Mouse (Mus musculus) hindbrain, embryonic 11.5 days (tissue): ENCODE measurements at regions not wholly inside any gene's neighbourhood (a gene's known extent, or its start where the extent isn't known, plus 50 kb on each side); places are given as distances from the start of the nearest gene placed in this dataset.

ENCODE experiments used
- ATAC-seq: fragments of 200-750 bp; cut with Nextera tagmentation; 2 replicates; pipeline ENCODE4 v1.8.0; 2017; ENCODE audit warnings: mild to moderate bottlenecking, moderate TSS enrichment, moderate library complexity; ENCODE audit not compliant: low FRiP score
- DNase-seq: peaks from one replicate; pipeline ENCODE4 v3.0.0-alpha.2; 2015; ENCODE audit warnings: low spot score
- H3K27ac ChIP-seq: fragments of 300-500 bp; sonication (generic); 2 replicates; pipeline ENCODE4 v1.5.1; 2014; ENCODE audit warnings: mild to moderate bottlenecking, low read depth, low read length
- H3K27me3 ChIP-seq: fragments of 300-500 bp; sonication (generic); 2 replicates; pipeline ENCODE4 v1.6.1; 2014; ENCODE audit warnings: mild to moderate bottlenecking, low read length, moderate library complexity, mixed read lengths; ENCODE audit not compliant: control insufficient read depth, insufficient read depth
- H3K36me3 ChIP-seq: fragments of 300-500 bp; sonication (generic); 2 replicates; pipeline ENCODE4 v1.6.1; 2014; ENCODE audit warnings: mild to moderate bottlenecking, low read length, moderate library complexity, mixed read lengths; ENCODE audit not compliant: control insufficient read depth, insufficient read depth
- H3K4me1 ChIP-seq: fragments of 300-500 bp; sonication (generic); replicated peaks from 2 replicates; pipeline ENCODE4 v1.6.1; 2014; ENCODE audit warnings: low read length, mixed read lengths; ENCODE audit not compliant: control insufficient read depth, insufficient read depth
- H3K4me2 ChIP-seq: fragments of 300-500 bp; sonication (generic); replicated peaks from 2 replicates; pipeline ENCODE4 v1.6.1; 2014; ENCODE audit warnings: mild to moderate bottlenecking, low read depth, low read length
- H3K4me3 ChIP-seq: fragments of 300-500 bp; sonication (generic); 2 replicates; pipeline ENCODE4 v1.5.1; 2014; ENCODE audit warnings: low read depth, low read length
- H3K9ac ChIP-seq: fragments of 300-500 bp; sonication (generic); 2 replicates; pipeline ENCODE4 v1.6.1; 2014; ENCODE audit warnings: low read depth, low read length
- H3K9me3 ChIP-seq: fragments of 300-500 bp; sonication (generic); 2 replicates; pipeline ENCODE4 v1.6.1; 2016; ENCODE audit warnings: low read length; ENCODE audit not compliant: control insufficient read depth
- WGBS: fragments of 180-500 bp; shearing (Covaris S2); extraction: QIAGEN DNeasy Blood & Tissue Kit; methylation state at CpG from one replicate; pipeline ENCODE4 v1.1.7; 2014; 5-methylcytosine and 5-hydroxymethylcytosine counted together

DNA sequence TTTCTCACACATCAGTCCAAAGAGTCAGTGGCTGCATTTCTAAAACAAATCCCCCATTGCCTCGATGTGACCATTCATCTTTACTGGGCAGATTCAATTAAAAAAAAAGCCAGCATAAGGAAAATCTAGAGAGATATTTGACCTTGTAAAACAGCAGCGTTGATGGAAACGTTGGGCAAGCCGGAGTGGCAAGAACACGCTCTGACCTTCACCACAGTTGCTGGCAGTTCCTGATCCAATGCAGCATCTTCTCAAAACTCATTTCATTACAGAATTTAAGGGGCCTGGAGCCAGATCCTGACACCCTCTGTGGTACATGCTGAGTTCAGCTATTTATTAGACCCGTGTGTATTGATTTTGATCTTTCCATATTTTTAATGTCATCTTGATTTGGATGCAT, 225.7 kb upstream of the Rnd3 start:
- Histone ChIP-seq H3K27me3 (no peaks in the 10 kb centered on the region), H3K4me2 (no peak overlapping the region), H3K9me3 (no peaks in the 10 kb centered on the region), H3K9ac (no peak overlapping the region), H3K4me1 (no peaks in the 10 kb centered on the region), H3K27ac (no peak overlapping the region), H3K36me3 (no peaks in the 10 kb centered on the region), H3K4me3 (no peak overlapping the region)
- ATAC-seq (no peak), DNase-seq (no peak)
- 90% methylated on average over 6 of the region's 6 CpGs for WGBS

DNA sequence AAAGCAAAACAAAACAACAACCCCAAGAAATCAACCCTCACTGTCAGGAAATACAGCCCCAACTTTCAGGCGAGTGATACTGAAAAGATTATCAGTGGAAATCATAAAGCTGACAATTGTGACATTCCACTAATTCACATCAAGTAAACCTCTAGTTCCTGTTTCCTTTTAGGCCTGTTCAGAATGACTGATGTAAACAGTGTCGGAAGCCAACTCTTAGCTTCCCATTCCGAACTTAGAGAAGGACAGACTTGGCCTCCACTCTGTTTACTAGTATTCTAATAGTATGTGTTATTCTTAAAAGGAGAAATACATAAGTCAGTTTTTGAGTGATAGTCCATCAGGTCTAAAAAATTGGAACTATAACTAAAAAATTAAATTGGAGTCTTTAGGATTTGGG, 223.9 kb upstream of the Rnd3 start:
- H3K9ac ChIP-seq, result no peak overlapping the region
- no peaks in the 10 kb centered on the region for H3K4me1 ChIP-seq
- H3K4me2 ChIP-seq, result no peak overlapping the region
- no peaks in the 10 kb centered on the region for H3K36me3 ChIP-seq
- H3K27me3 ChIP-seq, result no peaks in the 10 kb centered on the region
- H3K27ac ChIP-seq, result no peak overlapping the region
- H3K9me3 ChIP-seq, result no peaks in the 10 kb centered on the region
- 87% methylated on average over 3 of the region's 3 CpGs for WGBS
- no peak for ATAC-seq
- DNase-seq, result no peak
- no peak overlapping the region for H3K4me3 ChIP-seq

DNA sequence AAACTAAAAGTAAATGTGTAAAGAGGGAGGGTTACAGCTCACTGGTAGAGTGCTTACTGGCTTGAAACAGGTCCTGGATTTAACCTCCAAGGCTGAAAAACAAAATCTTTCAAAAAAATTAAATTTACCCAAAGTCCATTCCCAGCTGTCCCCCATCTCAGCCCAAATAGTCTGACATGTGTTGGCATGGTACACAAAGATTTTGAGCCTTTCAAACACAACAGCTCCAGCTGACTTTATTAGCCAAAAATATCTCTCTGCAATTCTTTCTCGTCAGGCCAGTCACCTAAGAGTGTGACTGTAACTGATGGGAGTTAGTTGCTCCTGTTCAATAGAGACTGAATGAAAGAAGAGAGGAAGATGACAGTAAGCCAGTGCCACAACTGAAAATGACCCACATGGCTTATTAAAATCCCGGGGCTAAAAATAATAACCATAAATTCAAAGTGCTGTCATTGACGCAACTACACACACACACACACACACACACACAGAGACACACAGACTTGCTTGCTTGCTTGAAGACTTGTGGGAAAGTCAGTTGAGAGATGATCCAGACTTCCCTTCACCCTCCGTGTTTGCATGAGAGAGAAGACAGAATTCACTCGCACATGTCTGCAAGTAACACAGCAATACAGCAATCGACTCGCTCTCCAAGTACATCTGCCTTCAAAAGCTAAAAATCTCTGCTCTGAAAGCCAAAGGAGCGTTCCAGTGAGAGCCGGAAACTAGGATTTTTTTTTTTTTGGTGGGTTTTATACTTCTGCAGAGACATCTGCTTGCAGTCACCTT, 214.1 kb upstream of the Rnd3 start:
- no peak overlapping the region for H3K4me3 ChIP-seq
- H3K4me2 ChIP-seq, result no peak overlapping the region
- H3K4me1 ChIP-seq, result no peaks in the 10 kb centered on the region
- H3K27ac ChIP-seq, result no peak overlapping the region
- H3K36me3 ChIP-seq, result no peaks in the 10 kb centered on the region
- H3K9me3 ChIP-seq, result no peaks in the 10 kb centered on the region
- no peaks in the 10 kb centered on the region for H3K27me3 ChIP-seq
- H3K9ac ChIP-seq, result no peak overlapping the region
- ATAC-seq, result no peak
- no peak for DNase-seq
- 84% methylated on average over 9 of the region's 9 CpGs for WGBS

DNA sequence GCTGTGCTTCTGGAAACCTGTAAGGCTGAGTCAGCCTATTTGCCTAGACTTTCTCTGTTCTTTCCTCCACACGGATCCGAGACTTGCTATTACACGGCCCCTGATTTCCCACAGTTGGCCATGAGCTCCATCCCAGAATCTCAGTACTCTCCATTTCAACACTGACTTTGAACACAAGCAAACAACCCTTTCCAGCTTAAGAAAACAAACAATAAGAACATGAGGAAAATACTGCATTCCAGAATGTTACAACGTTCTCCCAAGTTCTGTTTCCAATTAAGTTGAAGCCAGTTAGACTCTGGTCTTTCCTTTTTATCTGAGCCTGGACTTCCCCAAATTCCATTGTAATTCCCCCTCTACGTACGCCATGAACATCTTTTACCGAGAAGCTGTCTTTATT, 206.4 kb upstream of the Rnd3 start:
- WGBS, result 81% methylated on average over 7 of the region's 7 CpGs
- Histone ChIP-seq H3K9me3 (no peaks in the 10 kb centered on the region), H3K4me1 (no peaks in the 10 kb centered on the region), H3K4me3 (no peak overlapping the region), H3K27me3 (no peaks in the 10 kb centered on the region), H3K27ac (no peak overlapping the region), H3K4me2 (no peak overlapping the region), H3K9ac (no peak overlapping the region), H3K36me3 (no peaks in the 10 kb centered on the region)
- no peak for ATAC-seq
- no peak for DNase-seq

DNA sequence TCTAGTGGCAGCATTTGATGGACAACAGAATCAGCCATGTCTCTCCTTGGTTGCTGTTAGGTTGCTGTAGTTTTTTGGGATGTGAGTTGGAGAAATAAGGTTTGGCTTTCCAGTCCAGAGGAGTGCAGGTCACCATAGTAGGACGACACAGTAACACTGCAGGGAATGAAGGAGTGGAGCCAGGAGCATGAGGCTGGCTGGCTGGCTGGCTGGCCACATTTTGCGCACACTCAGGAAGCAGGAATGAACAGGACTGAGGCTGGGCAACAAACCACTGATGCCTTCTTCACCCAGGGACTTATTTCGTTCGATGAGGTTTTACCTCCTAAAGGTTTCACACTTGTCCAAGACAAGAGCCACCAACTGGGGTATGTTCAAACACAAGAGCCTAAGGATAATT, 205.9 kb upstream of the Rnd3 start:
- H3K36me3 ChIP-seq, result no peaks in the 10 kb centered on the region
- H3K27me3 ChIP-seq, result no peaks in the 10 kb centered on the region
- no peak overlapping the region for H3K9ac ChIP-seq
- H3K4me3 ChIP-seq, result no peak overlapping the region
- no peak overlapping the region for H3K27ac ChIP-seq
- no peak for ATAC-seq
- H3K4me1 ChIP-seq, result no peaks in the 10 kb centered on the region
- DNase-seq, result no peak
- 89% methylated on average over 4 of the region's 4 CpGs for WGBS
- no peak overlapping the region for H3K4me2 ChIP-seq
- no peaks in the 10 kb centered on the region for H3K9me3 ChIP-seq

DNA sequence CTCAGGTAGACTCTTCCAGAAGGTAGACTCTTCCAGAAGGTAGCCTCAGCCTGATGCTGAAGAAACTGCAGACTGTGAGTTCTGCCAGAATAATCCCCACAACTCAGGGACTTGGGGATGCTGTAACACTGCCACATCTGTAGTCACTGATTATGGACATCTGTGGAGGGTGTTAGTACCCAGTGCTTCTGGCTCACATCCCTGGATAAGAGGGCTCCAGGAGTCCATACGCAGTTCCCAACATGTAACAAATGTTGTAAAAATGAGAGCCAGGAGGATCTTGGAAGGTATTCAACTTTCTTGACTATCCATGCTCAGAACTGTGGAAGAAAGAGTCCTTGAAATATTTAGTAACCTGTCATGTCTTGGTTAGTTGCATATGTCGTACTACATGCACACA, 200.7 kb upstream of the Rnd3 start:
- Histone ChIP-seq H3K27me3 (no peaks in the 10 kb centered on the region), H3K4me2 (no peak overlapping the region), H3K9ac (no peak overlapping the region), H3K27ac (no peak overlapping the region), H3K36me3 (no peaks in the 10 kb centered on the region), H3K4me3 (no peak overlapping the region), H3K4me1 (no peaks in the 10 kb centered on the region), H3K9me3 (no peaks in the 10 kb centered on the region)
- ATAC-seq (no peak), DNase-seq (no peak)
- 83% methylated on average over 2 of the region's 2 CpGs for WGBS

DNA sequence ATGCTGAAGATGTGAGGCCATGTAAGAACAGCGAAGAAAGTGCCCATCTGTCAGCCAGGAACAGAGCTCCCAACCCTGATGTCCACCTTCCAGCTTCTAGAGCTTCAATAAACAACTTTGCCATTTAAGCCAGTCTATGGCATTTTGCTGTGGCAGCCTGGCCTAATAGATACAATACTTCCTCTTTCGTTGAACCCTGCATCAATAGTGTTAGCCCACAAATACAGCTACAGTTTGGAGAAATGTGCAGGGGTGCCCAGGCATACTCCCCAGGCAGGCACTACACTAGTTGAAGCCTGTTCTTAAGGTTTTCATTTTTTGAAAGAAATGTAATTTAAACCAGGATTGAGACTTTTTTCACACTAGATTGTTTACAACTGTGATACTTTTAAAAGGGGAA, 199.9 kb upstream of the Rnd3 start:
- Histone ChIP-seq H3K27ac (no peak overlapping the region), H3K9ac (no peak overlapping the region), H3K4me2 (no peak overlapping the region), H3K4me3 (no peak overlapping the region), H3K4me1 (no peaks in the 10 kb centered on the region), H3K9me3 (no peaks in the 10 kb centered on the region), H3K36me3 (no peaks in the 10 kb centered on the region), H3K27me3 (no peaks in the 10 kb centered on the region)
- ATAC-seq, result no peak
- WGBS, result 75% methylated on average over 2 of the region's 2 CpGs
- DNase-seq, result no peak

DNA sequence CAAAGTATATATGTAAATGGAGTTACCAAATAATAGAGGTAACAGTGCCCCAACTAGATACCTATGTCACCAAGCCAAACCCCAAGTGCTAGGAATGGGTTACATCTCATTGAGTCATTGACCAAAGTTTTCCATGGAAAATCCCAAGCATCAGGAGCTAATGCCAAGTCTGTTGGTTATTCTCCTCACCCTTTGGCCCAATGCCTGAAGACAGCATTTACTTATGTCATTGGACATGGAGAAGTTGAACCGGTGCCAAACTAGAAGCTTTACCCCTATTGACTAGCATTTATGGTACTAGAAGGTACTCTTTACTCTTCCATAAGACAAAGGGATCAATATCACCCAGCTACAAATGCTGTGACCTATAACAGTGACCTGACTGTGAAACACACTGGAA, 198.2 kb upstream of the Rnd3 start:
- DNase-seq (no peak), ATAC-seq (no peak)
- H3K36me3 ChIP-seq, result no peaks in the 10 kb centered on the region
- H3K9ac ChIP-seq, result no peak overlapping the region
- H3K27ac ChIP-seq, result no peak overlapping the region
- H3K4me2 ChIP-seq, result no peak overlapping the region
- WGBS, result 88% methylated on average over 1 of the region's 1 CpGs
- no peaks in the 10 kb centered on the region for H3K4me1 ChIP-seq
- H3K27me3 ChIP-seq, result no peaks in the 10 kb centered on the region
- H3K4me3 ChIP-seq, result no peak overlapping the region
- H3K9me3 ChIP-seq, result no peaks in the 10 kb centered on the region

DNA sequence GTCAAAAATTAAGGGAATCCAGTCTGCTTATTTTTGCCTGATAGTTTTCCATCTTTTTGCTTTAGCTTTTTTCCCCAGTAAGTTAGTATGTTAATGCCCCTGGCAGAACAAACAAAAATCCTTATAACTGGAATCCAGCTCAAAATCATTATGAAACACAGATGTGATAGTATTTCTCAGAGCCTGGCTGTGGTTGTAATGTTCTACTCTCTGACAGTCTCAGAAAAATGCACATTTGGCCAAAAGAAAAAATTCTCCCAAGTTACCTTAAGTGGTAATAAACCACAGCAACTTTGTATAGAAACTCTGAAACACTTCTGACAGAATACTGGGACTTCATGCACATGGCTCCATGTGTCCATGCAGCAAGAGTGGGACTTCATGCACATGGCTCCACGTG, 193.5 kb upstream of the Rnd3 start:
- no peaks in the 10 kb centered on the region for H3K4me1 ChIP-seq
- WGBS, result 96% methylated on average over 1 of the region's 1 CpGs
- DNase-seq (no peak), ATAC-seq (no peak)
- H3K4me3 ChIP-seq, result no peak overlapping the region
- no peaks in the 10 kb centered on the region for H3K9me3 ChIP-seq
- no peaks in the 10 kb centered on the region for H3K27me3 ChIP-seq
- H3K27ac ChIP-seq, result no peak overlapping the region
- no peaks in the 10 kb centered on the region for H3K36me3 ChIP-seq
- H3K4me2 ChIP-seq, result no peak overlapping the region
- no peak overlapping the region for H3K9ac ChIP-seq
